Mouse (Mus musculus) bone marrow macrophage, adult 2 months (primary cell): ENCODE data around the gene Pbx2.

Experiments
- CTCF ChIP-seq: IDR thresholded peaks from 2 replicates; pipeline ENCODE4 v1.5.1; 2012; ENCODE audit warnings: low read depth, mild to moderate bottlenecking, low read length, moderate library complexity
- POLR2A ChIP-seq: IDR thresholded peaks from 2 replicates; pipeline ENCODE4 v1.6.1; 2012; ENCODE audit warnings: mild to moderate bottlenecking, low read depth, low read length, borderline replicate concordance

DNA sequence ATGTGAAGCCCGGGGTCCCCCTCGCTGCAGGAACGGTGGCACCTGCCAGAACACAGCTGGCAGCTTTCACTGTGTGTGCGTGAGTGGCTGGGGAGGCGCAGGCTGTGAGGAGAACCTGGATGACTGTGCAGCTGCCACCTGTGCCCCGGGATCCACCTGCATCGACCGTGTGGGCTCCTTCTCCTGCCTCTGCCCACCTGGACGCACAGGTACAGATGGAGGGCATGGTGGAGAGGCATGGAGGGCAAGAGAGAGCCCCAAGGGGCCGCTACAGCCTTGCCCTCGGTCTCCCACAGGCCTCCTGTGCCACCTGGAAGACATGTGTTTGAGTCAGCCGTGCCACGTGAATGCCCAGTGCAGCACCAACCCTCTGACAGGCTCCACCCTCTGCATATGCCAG is 22.6 kb upstream of the Pbx2 start:
- TF ChIP-seq CTCF (no peak), POLR2A (no peak)
